Mouse (Mus musculus) frontal cortex, postnatal 10 days (tissue): ENCODE measurements around the gene Man2a1.
"Not testable (repeated sequence)": the region's sequence is repeated elsewhere in the genome, so short reads cannot be mapped to it uniquely, and the experiment has no call there.

ENCODE experiments used
- DNase-seq, 2 experiments: peaks; one replicate each; pipeline ENCODE4 v3.0.0; 2022; ENCODE audit warnings: low spot score in 2 of 2, mixed read lengths in 1 of 2

Man2a1 gene

GRCm38 (mm10) chr17:64755191-64755590 lies 154.7 kb downstream of the Man2a1 start:
- no peak for DNase-seq

DNA sequence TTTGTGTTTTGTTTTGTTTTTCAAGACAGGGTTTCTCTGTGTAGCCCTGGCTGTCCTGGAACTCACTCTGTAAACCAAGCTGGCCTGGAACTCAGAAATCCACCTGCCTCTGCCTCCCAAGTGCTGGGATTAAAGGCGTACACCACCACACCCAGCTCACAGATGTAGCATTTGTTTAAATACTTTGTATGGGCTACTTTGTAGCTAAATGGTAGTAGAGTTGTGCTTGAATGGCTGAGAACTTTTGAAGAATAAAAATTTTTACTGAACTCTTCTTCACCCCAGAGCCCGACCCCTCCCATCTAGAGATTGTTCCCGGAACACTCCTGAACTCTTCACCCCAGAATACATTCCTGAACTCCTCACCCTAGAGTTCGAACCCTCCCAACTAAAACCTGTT lies 162.1 kb downstream of the Man2a1 start:
- DNase-seq: not testable (repeated sequence)

- no peak for DNase-seq
These were observed 163.0 kb downstream of the Man2a1 start for GRCm38 (mm10) chr17:64763491-64763890.

DNA sequence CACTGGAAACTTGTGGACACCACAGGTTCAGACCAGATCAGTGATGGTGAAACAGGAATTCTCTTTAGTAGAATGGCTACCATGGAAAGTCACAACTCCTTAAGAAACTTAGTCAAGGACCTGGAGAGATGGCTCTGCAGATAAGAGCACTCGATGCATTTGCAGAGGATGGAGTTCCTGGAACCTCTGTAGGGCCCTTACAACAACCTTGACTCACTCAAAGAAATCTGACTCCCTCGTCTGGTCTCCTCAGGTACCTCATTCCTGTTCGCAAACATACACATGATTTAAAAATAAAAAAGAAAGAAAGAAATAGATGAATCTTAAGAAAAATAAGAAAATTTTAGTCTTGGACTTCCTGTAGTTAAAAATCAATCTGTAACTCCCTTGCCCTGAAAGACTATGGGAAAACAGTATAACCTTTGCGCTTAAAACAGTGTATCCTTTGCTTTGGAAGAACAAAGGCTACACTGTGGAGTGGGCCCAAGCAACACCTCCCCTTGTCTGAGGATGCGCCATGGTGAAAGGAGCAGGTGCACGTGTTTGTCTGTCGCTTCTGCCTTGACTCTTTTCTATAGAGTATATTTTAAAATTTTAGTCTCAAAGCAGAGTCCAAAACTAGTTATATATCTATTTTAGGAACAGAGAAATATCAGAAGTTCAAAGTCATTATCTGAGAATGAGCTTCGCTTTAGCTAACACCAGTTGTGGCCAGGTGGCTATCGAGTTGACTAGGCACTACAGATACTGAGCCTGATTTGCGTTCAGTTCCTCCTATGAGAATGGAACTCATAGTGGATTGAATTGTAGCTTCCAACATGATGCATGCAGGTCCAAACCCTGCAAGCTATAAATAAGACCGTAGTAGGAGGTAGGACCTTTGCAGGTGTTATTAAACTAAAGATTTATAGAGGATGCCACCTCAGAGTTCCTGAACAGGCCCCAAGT lies 163.9 kb downstream of the Man2a1 start:
- no peak for DNase-seq

GRCm38 (mm10) chr17:64765286-64765685 lies 164.8 kb downstream of the Man2a1 start:
- DNase-seq: no peak

GRCm38 (mm10) chr17:64766507-64766906 lies 166.0 kb downstream of the Man2a1 start:
- no peak for DNase-seq

DNA sequence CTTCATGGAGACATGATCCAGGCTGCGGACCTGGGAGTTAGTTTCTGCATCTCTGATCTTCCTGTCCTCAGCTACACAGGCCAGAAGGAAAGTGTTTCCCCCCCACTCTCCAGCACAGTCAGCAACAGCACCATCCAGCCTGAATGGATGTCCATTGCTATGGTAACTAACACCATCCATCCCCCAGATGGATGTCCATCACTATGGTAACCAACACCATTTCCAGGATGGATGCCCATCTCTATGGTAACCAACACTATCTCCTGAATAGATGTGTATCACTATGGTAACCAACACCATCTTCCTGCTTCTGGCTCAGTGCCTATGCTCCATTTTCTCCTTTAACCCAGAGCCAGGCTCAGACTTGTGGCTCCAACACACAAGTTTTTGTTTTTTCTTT lies 169.7 kb downstream of the Man2a1 start:
- peak in 1 of 2 experiments; percentile 49 for DNase-seq

DNA sequence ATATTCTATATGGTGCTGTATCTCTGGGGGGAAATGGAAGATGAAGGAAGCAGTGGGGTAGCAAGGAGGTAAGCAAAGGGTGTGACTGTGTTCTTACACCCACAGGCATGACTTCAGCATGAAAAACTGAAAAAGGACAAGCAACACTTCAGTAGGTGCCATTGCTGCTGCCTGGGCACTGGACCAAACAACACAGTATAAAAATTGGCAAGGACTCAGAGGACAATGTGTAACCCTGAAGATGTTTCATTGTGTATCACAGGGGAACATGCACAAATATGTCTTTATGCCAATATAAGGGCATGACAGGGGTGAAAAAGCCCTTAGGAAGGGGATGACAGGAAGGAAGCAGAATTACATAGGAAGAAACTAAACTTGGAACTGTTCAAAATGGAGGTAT lies 172.1 kb downstream of the Man2a1 start:
- no peak for DNase-seq

DNA sequence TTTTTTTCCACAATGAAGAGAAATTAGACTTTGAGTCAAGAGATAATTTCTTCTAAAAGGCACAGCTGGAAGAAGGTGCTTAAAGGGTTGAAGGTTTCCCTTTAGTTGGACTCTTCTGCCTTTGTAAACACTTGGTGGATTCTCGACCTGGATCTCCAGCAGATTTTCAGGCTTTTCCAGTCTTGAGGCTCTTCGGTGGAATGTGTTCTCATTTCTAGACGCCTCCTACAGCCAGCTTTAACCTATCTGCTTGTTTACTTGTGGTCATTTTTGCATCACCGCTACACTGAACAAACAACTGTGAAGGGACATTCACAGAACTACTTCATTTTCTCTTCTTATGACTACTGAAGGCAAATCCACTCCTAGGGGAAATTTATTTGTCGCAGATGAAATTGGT lies 173.7 kb downstream of the Man2a1 start:
- DNase-seq: no peak

GRCm38 (mm10) chr17:64778300-64778699 lies 177.8 kb downstream of the Man2a1 start:
- no peak for DNase-seq

- no peak for DNase-seq
These were observed 178.2 kb downstream of the Man2a1 start for GRCm38 (mm10) chr17:64778756-64779155.

- DNase-seq: no peak
These were observed 180.4 kb downstream of the Man2a1 start for GRCm38 (mm10) chr17:64780753-64781490.

- DNase-seq: no peak
These were observed 181.8 kb downstream of the Man2a1 start for GRCm38 (mm10) chr17:64782307-64782706.

DNA sequence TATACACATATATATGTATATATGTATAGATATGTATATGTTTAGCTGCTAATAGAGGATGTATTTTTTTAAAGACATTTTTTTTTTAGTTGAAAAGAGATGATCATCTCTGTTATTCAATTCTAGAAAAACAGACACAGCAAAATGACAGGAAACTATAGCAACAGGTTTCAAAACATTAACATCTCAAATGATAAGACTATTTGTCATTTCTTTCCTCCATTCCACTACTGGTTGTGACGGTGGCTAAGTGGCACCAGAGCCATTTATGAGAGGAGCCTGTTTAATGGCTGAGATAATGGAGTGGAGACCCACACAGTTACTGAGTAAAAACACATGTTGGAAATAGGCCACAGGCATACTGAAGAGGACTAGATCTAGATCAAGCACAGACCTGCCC lies 185.4 kb downstream of the Man2a1 start:
- DNase-seq: no peak

DNA sequence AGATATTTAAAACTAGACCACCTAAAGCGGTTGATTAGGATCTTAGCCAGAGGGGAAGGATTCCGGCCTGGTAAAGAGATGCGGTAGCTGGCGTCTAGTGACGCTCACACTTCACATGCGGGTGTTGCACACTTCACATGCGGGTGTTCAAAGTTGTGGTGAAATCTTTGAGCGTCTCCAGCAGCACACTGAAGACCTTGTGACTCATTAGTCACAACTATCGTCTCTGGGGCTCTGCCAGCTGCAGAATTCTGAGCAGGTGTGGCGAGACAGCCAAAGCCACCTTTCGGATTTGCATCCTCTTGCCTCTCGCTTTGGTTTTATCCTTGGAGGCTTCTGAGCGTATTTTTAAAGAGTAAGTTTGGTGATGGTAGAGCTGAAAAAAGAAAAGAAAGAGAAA lies 187.8 kb downstream of the Man2a1 start:
- DNase-seq: no peak

GRCm38 (mm10) chr17:64789175-64789574 lies 188.6 kb downstream of the Man2a1 start:
- DNase-seq: no peak

DNA sequence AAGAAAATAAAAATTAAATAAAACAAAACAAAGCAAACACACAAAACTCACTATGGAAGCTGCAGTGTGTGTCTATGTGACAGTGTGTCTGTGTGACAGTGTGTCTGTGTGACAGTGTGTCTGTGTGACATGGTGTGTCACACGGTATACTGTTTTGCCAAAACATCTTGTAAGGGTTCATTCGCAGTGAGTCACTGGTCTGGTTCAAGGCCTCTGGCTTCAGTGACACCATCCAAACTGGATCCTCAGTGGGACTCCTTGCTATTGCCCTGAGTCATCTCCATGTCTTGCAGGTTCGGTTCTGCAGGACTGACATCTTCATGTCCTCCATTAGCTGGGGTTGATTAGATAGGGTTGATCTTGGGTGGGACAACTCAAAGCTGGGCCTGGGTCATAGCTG lies 191.5 kb downstream of the Man2a1 start:
- DNase-seq: no peak

DNA sequence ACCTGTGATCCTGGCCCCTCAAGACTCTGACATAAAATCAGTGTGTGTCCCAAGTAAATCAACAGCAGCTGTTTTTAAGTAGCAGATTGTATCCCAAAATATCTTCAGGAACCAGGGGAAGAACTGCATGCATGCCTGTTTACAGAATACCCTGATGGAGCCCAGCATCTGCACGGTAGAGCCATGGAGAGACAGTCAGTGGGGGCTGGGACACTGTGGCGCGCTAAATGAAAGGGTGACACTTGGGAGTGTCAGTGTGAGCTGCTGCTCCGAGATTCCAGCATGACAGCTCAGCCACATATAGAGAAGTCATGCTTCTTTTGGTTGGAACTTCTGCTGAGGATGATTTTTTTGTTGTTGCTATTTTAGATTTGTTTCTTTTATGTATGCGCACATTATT lies 192.1 kb downstream of the Man2a1 start:
- DNase-seq: no peak

GRCm38 (mm10) chr17:64802168-64802955 lies 201.8 kb downstream of the Man2a1 start:
- no peak for DNase-seq

- DNase-seq: no peak
These were observed 202.4 kb downstream of the Man2a1 start for GRCm38 (mm10) chr17:64802956-64803275.
